Mouse (Mus musculus) spleen, adult 18-20 months (tissue): ENCODE data around the gene Gm2a.
"Not testable (repeated sequence)": the region's sequence is repeated elsewhere in the genome, so short reads cannot be mapped to it uniquely, and the experiment has no call there.

Source experiments
- DNase-seq, 2 experiments: peaks; one replicate each; pipeline ENCODE4 v3.0.0; 2022; ENCODE audit warnings: mixed read lengths in 2 of 2

Gene Gm2a

DNA sequence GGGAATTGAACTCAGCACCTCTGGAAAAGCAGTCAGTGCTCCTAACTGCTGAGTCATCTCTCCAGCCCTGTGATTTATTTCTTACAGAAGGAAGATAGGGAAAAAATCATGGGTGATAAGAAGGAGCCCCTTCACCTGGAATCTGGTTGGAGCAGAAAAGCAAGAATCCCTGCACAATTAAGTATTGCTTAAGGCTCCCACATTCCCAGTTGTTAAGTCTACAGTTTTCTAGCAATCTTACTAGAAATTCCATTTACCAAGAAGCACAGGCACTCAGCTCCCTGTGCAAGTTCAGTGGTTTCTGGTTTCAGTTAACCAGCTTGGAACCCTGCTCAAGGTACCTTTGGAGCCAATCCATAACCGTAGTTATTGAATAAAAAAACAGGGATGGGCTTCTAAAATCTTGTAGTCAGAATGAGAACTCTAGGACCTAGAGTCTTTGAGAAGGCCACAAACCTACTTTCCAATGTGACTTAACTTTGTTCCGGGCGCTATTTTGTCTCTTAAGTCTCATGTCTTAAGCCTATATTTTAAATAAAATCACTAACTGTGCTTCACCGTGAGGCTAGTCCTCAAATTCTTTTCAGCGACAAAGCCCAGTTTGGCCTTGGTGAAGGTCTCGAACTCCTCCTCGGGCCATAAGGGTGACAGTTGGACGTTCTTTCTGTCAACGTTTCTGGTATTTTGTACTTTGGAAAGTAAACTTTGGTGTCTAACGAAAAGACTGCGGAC lies 1.0 kb upstream of the Gm2a start:
- no peak for DNase-seq

DNA sequence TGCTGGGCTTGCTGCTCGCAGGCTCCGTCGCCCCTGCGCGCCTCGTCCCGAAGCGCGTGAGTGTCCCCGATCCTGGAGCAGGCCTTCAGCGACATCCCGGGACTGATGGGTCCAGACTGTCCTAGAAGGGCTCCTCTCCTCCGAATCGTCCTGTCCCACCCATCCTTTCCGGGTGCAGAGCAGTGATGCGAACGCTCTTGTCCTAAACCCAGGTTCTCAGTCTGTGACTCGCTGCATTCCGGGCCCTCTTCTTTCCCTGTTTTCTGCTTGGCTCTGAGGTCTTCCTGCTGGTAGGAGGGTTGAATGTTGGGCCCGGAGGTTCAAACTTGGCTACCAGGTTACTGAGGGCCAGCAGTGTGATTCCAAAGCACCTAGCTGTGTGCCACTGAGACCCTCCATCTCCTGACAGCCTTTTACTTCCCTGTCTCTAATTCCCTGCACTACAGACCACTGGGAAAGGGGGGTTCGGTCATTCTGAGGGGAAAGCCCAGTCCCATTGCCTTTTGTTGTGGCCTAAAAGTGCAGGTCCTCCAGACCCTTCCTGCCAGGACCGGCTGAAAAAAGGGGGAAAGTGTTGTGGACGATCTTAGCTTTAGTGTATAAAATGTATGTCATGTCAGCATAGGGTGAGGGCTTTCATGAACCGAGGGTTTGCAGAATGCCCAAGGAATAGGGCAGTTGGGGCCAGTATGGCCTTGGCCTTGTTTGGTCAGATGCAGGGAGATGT lies 437 bp downstream of the Gm2a start:
- DNase-seq = no peak

DNA sequence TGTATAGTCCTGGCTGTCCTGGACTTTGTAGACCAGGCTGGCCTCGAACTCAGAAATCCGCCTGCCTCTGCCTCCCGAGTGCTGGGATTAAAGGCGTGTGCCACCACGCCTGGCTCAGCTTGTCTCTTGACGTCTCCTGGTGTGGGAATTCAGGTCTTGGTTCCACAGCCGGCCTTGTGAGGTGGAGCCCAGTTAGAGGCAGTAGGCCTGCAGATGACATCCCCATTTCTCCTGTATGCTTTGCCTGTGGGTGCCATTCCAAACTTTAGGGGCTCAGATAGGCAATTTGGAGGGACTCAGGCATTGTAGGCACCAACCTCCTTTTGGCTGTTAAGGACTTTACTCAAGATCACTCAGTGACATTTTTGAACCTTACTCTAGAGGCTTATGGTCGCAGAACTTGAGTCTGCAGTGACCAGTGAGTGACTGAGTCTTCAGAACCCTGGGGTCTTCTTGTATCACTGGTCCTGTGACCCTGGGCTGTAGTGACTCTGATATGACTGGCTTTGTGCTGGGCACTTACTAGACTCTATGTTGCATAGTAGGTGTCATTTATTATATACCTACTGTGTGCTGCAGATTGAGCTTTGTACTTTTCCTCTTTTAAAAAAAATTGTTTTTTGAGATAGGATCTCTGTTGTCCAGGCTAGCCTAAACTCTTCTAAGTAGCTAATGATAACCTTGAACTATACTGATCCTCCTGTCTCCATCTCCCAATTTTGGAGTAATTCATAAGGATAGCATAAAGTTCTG lies 1.3 kb downstream of the Gm2a start:
- DNase-seq = no peak

DNA sequence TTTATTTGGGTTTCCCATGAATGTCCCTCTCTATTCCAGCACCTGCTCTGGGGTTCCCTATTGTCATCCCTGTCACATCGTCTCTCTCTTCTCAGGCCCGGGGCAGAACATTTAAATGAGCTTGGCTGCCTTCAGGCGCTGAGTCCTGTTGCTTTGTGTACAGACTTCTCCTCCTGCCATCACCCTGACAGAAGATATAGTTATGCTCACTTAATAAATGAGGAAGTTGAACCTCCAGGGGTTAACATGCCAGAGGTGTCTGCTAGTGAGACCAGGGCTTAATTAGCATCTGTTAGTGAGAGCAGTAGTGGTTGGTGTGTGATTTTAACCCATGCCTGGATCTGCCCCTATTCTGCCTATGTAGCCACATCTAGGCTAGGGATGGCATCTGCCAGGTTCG lies 2.0 kb downstream of the Gm2a start:
- DNase-seq = peak in 1 of 2 experiments; percentile 26

DNA sequence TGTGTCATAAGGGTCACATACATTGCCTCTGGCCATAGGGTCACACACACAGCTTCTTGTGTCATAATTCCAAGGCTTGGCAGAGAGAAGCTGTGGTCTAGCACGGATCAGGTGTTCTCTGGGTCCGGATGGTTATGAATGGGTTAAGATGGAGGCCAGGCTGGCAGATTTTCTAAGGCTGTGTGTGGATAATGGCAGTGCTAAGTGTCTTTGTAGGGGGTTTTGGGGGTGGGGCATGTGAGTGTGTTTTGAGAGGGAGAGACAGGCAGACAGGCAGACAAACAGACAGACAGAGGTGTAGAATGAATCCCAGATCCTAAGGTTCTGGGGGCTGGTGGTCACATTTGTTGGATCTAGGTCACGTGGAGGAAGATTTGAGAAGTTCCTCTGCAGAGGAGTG lies 4.1 kb downstream of the Gm2a start:
- no peak for DNase-seq

DNA sequence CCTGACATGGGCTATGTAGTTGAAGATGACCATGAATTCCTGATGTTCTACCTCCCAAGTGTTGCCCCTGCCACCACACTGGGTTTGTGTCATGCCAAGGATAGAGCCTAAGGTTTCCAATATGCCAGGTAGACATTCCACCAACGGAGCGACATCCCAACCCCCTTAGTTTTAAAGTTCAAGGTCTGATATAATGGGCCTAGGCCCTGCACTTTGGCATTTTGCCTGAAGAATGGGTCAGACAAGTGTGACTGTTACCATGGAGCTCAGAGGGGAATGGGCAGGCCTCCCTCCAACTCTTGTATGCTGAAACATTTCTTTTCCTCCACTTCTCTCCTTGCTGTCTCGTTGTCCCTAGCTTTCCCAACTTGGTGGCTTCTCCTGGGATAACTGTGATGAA lies 5.3 kb downstream of the Gm2a start:
- no peak for DNase-seq

DNA sequence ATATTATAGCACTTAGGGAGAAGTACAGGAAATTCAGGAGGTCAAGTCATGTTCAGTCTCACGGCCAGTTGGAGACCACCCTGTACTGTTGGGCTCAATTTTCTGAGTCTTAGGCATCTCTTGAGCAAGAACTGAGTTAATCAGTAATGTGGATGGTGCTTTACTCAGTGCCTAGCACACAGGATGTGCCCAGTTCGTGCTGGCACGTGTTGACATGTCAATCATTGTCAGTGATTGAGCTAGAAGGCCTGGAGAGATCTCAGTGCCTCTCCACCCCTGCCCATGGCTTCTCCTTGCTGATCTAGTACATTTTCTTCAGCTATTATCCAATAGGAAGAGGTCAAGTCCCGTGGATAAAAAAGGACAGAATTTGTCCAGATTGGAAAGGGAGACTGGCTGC lies 7.5 kb downstream of the Gm2a start:
- DNase-seq = no peak

DNA sequence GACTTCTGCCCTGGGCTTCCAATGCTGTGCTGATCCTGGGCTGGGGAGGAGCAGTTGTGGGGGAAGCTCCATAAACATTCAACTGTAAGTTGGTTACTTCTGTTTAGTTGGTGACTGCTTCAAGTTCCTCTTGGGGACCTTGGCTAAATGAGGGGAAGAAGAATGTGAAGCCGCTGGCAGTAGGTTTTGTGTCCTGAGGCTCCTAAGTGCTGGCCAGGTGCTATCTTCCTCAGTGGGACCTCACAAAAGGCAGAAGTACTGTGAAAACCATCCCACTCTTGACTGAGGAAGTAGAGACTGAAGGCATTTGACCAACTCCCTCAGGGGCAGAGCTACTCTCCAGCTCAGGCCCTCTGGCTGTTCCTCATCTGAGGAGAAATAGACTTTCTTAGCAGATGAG lies 8.7 kb downstream of the Gm2a start:
- no peak for DNase-seq

DNA sequence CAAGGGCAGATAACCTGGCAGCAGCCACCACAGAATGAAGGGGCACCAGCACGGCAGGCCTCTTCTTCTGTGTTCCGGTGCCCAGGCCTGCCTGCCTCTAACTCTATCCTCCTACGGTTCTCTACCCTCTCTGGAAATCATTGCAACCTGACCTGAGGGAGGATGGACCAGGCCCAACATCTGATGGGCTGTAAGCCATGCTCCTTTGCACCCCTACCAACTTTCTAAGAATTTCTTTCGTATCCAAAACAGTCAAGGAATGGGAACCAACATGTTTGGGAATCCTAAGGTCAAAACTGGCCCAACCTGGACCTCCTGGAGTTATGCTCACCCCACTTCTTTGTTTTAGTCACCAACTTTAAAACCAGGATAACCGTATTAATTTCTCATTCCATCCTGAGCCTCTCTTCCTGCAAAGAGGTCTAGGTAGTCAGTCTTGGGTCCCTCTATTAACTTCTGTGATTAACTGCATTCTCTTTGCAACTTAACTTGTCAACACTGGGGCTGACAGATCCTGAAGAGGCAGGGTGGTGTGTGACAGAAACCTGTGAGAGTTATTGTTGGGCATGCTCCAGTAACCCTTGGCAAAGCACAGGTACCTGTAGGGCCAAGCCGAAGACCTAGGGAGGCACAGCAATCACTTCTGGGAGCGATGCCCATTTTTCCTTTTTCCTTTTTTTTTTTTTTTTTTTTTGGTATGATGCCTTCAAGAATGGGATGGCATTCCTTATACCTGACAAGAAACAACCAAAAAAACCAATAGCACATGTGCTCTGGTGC lies 11.8 kb downstream of the Gm2a start:
- no peak for DNase-seq

DNA sequence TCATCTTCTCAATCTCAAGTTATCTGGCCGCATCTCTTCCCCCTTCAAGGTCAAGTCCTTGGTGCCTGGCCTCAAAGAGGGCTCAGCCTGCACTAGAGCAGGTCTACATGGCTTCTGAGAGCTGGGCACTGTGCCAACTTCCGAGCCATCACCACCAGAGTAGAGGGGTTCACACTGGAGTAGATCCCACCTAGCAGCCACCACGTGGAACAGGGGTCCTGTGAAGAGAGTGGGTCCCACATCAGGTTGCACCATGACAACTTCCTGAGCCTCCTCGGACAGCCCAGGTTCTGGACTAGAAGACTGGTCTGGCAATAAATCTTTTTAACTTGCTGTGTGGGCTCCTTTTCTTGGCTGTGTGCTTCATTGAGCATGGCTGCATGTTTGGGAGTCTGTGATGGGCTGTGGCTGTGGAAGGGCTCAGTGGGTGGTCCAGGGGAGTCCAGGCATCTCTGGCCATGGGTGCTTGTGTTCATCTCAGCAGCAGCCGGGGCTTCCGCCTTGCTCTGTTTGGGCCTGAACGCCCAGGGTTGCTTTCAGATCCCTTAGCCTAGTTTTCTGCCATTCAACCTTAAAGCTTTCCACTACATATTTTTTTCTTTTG lies 12.8 kb downstream of the Gm2a start:
- DNase-seq = no peak

DNA sequence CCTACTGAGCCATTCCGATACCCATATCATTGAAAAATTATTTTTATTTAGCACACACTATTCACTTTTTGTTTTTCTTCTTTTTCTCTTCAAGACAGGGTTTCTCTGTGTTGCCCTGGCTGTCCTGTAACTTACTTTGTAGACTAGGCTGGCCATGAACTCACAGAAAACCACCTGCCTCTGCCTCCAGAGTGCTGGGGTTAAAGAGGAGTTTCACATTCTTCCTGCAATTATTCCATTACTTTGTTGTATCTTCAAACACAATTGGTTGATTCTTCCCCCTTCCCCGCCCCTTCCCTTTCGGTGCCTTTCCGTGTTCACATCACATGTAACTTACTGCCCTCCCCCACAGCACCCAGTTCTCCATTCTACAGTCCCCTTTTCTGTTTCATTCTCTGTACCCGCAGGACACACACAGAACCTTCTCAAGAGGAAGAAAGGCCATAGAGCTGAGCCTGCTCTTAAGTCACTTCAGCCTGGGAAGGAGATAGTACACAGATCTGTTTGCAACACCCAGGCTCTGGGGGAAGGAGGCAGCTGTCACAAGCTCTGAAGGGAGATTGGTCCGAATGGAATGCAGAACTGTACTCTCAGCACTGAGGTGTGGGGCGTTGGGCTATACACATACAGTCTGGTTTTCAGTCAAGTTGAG lies 15.4 kb downstream of the Gm2a start:
- peak; percentile 52 to 53 for DNase-seq

DNA sequence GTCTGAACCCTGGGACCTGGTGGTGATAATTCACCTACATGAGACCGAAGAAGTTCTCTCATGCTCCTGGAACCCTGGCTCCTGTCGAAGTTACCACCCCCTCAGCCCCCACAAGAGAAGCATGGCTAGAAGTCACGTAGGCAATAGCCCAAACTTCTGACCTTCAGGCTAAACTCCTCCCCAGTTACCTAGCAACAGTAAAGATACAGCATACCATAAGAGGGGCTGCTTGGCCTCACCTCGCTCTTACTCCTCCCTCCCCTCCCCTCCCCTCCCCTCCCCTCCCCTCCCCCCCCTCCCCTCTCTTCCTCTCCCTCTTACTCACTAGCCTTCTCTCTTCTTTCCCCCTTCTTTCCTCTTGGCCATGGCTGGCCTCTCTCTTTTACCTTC lies 15.9 kb downstream of the Gm2a start:
- DNase-seq = not testable (repeated sequence)

DNA sequence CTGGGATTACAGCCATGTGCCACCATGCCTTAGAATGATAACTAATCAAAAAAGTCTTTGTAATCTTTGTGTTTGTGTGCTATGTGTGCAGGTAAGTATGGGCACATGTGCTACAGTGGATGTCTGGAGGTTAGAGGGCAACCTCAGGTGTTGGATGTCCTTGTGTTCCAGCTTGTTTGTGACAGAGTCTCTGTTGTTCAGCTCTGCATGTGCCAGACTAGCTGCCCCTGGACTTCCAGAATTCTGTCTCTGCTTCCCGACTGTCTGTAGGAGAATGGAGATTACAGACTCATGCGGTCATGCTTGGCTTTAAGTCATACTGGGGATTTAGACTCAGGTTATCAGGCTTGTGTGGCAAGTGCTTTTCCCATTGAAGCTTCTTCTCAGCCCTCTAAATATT lies 16.4 kb downstream of the Gm2a start:
- DNase-seq = no peak

DNA sequence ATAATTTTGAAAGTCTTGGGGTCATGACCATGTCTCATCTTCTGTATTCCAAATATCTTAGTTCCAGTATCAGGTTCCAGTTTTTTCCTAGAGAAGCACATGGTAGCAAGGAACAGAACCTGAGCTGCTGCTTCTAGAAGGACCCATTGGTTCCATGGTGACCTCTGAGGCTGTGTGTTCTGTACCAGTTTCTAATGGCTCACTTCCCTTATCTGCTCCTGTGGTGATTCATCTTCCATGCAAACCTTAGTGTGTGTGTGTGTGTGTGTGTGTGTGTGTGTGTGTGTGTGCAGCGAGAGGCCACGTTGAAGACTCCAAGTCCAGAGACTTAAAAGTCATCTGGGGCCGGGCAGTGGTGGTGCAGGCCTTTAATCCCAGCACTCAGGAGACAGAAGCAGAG lies 18.1 kb downstream of the Gm2a start:
- DNase-seq = no peak

DNA sequence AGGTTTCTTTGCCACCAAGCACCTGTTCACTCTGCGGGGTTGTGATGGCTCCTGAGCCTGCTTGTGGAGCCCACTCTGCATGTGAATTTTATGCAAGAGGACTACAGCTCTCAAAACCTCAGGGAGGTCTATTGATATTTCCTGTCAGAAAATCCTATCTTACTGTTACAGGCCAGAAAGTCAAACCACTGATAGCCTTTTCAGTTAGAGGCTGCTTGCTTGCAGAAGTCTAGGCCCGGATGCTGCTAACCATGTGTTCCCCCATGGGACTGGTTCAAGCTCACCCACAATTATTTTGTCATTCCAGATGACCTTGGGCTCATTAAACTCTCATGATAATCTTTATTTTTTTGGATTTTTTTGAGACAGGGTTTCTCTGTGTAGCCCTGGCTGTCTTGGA lies 19.1 kb downstream of the Gm2a start:
- no peak for DNase-seq

DNA sequence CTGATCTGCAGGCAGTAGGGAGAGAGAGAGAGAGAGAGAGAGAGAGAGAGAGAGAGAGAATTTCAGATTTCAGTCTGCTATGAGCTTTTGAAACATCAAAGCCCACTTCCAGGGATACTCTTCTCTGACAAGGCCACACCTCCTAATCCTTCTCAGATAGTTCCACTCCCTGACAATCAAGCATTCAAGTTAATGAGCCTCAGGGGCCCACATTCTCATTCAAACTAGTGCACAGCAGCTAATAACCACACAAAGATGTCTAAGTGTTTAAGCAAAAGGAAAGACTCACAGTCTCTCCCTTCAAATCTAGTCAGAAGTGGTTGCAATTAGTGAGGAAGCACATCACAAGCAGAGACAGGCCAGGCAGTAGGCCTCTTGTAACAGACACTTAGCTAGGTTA lies 22.4 kb downstream of the Gm2a start:
- DNase-seq = no peak

DNA sequence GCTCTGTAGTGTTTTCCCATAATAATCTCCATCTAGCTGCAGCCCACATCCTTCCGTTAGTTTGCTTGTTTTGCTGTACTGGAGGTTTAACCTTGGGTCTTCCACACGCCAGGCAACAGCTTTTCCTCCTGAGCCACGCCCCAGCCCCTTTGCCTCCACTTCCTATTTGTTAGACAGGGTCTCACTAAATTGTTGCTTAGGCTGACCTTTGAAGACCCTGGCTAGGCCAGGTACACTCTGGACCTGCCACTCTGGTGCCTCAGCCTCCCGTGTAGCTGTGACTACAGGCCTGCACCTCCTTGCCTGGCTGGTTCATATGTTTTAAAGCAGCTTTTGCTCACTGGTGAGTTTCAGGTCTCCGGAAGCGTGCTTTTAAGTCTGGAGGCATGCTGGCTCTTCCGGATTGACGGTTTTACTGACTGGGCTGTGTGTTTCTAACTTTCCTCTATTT lies 22.9 kb downstream of the Gm2a start:
- DNase-seq = peak; percentile 38 to 43

DNA sequence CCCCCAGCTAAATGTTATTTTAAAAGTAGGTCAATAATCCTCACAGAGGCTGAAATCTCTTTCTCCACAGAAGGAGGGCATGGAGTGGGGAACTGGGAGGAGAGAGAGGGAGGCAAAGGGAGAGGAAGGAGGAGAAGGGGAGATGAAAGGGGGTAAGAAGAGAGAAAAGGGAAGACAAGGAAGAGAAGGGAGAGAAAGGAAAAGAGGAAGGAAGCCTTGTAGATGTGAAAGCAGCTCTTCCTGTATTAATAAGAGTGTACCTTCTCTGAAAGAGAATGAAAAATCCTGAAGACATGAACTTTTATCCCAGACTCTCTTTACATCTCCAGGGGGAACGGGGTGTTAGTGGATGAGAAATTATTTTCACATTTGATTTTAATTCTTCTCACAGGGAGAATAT lies 23.5 kb downstream of the Gm2a start:
- DNase-seq = no peak

DNA sequence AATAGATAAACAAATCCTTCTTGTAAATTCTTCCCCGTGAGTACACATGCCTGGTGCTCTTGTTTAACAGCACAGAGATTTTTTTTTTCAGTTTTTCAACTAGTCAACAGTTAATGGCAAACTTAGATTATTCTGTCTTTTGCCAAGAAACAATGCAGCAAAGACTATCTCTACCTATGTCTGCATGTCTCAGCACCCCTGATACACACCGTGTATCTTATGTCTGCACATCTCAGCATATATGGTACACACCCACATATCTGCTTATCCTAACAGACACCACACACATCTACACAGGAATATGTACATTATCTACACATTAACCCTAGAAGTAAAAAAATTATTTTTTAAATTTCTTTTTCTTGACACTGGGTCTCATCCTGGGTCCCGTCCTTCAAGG lies 28.7 kb downstream of the Gm2a start:
- no peak for DNase-seq

DNA sequence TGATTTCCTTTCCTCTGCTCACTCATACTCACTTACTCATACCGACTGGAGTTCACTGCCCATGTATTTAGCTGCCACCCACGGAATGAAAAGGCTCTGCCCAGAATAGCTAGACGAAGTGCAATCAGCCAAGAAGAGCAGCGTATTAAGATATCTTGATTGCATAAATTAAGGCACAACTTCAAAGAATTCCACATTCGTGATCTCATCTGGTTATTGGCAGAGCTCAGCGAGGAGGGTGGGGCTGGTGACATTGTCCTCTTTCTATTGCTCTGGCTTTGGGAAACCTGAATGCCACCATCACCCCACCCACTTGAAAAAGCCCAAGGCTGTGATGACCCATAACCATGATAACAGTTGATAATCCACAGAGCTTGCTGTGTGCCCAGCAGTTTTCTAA lies 30.0 kb downstream of the Gm2a start:
- DNase-seq = no peak

DNA sequence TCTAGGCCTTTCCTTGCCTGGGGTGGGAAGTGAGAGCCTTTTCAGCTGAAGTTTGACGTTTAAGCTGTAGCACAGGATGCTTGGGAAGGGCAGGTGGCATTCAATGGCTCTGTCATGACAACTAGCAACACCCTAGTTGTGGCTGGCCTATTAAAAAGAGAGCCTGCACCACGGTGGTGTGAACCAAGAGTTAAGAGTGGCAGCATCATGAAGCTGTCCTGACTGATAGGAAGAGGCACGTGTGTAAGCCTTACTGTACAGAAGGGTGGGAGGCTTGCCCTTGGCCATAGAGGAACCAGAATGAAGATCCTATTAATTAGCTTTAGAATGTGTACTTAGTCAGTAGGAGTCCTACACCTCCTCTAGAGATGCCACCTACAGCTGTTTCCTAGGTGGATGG lies 30.5 kb downstream of the Gm2a start:
- DNase-seq = no peak

DNA sequence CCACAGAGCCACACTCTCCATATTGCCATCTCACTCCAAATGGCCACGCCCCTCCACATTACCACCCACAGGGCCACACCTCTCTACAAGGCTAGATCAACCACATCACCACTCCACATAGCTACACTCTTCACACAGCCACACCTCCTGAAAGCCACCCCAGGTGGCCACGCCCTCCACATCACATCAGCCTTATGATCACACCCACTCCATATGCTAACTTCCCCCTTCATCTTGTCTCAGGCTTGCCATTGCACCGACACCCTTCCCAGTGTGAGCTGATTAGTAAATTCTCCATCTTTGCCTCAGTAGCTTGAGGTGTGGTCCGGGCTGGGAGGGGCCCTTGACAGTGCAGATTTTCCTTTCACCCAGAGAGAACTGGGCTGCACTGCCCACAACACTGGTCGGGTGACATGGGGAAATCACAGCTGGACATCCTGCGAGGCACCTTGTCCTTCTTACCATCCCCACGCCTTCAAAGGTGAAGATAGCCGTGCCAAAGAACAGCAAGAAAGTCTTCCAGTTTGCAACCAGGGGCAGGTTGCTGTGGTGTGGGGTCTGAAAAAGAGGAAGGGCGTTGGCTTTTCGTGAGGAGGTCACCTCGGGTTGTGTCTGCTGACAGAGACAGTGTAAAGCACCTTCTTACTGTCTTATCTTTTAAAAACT lies 33.3 kb downstream of the Gm2a start:
- DNase-seq = peak; percentile 51 to 52
